Mouse (Mus musculus) limb, embryonic 12.5 days (tissue): ENCODE measurements around the gene Frat1. TPM values are rescaled to one million over a fixed set of nuclear protein-coding genes. Genes with fewer than 3 reads are reported as not detected.
"Not testable (repeated sequence)": the region's sequence is repeated elsewhere in the genome, so short reads cannot be mapped to it uniquely, and the experiment has no call there.

Experiments
- ATAC-seq: fragments of 200-750 bp; cut with Nextera tagmentation; 2 replicates; pipeline ENCODE4 v1.8.0; 2017; ENCODE audit warnings: low read depth, moderate TSS enrichment; ENCODE audit not compliant: insufficient number of reproducible peaks, insufficient read depth, low FRiP score, low TSS enrichment
- H3K27ac ChIP-seq: fragments of 300-500 bp; sonication (generic); 2 replicates; pipeline ENCODE4 v1.5.1; 2016; ENCODE audit warnings: mild to moderate bottlenecking, moderate library complexity
- H3K27me3 ChIP-seq: fragments of 300-500 bp; sonication (generic); 2 replicates; pipeline ENCODE4 v1.6.1; 2016; ENCODE audit warnings: mild to moderate bottlenecking, moderate library complexity
- H3K36me3 ChIP-seq: fragments of 300-500 bp; sonication (generic); 2 replicates; pipeline ENCODE4 v1.6.1; 2016; ENCODE audit warnings: mild to moderate bottlenecking, moderate library complexity
- H3K4me1 ChIP-seq: fragments of 300-500 bp; sonication (generic); replicated peaks from 2 replicates; pipeline ENCODE4 v1.6.1; 2016
- H3K4me2 ChIP-seq: fragments of 300-500 bp; sonication (generic); 2 replicates; pipeline ENCODE4 v1.6.1; 2016; ENCODE audit warnings: mild to moderate bottlenecking, moderate library complexity
- H3K4me3 ChIP-seq: fragments of 300-500 bp; sonication (generic); replicated peaks from 2 replicates; pipeline ENCODE4 v1.5.1; 2016; ENCODE audit warnings: mild to moderate bottlenecking
- H3K9ac ChIP-seq: fragments of 300-500 bp; sonication (generic); replicated peaks from 2 replicates; pipeline ENCODE4 v1.6.1; 2016; ENCODE audit warnings: mild to moderate bottlenecking, moderate library complexity
- H3K9me3 ChIP-seq: fragments of 300-500 bp; sonication (generic); 2 replicates; pipeline ENCODE4 v1.6.1; 2016; ENCODE audit warnings: mild to moderate bottlenecking, moderate library complexity
- WGBS: fragments of 180-500 bp; shearing (Covaris S2); methylation state at CpG from one replicate; pipeline ENCODE4 v1.1.7; 2016; 5-methylcytosine and 5-hydroxymethylcytosine counted together
- polyA plus RNA-seq: library from polyadenylated mRNA; unstranded; fragments of >200 nt; fragmentation: Nextera tagmentation; extraction: Ambion mirVana; gene quantifications from 2 replicates; pipeline ENCODE4 v1.2.1, GENCODE M21; 2016

Frat1 gene
- polyA plus RNA-seq, 1 experiment from 2014 or later = 6.2 TPM

GRCm38 (mm10) chr19:41866707-41867106, 36.9 kb downstream of the Frat1 start:
- H3K4me3 ChIP-seq = no peak overlapping the region
- no peaks in the 10 kb centered on the region for H3K4me1 ChIP-seq
- H3K36me3 ChIP-seq = peaks cover 86% of the 10 kb centered on the region
- H3K27ac ChIP-seq = no peak overlapping the region
- 83% methylated on average over 8 of the region's 8 CpGs for WGBS
- no peak overlapping the region for H3K9ac ChIP-seq
- H3K27me3 ChIP-seq = no peaks in the 10 kb centered on the region
- ATAC-seq = no peak
- no peak overlapping the region for H3K4me2 ChIP-seq
- H3K9me3 ChIP-seq = no peaks in the 10 kb centered on the region

- Histone ChIP-seq H3K27ac (no peak overlapping the region), H3K4me2 (no peak overlapping the region), H3K4me1 (no peaks in the 10 kb centered on the region), H3K9me3 (no peaks in the 10 kb centered on the region), H3K4me3 (no peak overlapping the region), H3K36me3 (peaks cover 90% of the 10 kb centered on the region), H3K27me3 (no peaks in the 10 kb centered on the region), H3K9ac (no peak overlapping the region)
- 95% methylated on average over 5 of the region's 5 CpGs for WGBS
- ATAC-seq = no peak
Measured at GRCm38 (mm10) chr19:41869296-41869695, 39.5 kb downstream of the Frat1 start.

- H3K27ac ChIP-seq, ATAC-seq, H3K9ac ChIP-seq, H3K4me1 ChIP-seq, H3K4me2 ChIP-seq, H3K9me3 ChIP-seq, H3K27me3 ChIP-seq, H3K4me3 ChIP-seq: not testable (repeated sequence)
- 80% methylated on average over 5 of the region's 5 CpGs for WGBS
- H3K36me3 ChIP-seq = peaks cover 93% of the 10 kb centered on the region
Measured at GRCm38 (mm10) chr19:41869946-41870345, 40.2 kb downstream of the Frat1 start.

DNA sequence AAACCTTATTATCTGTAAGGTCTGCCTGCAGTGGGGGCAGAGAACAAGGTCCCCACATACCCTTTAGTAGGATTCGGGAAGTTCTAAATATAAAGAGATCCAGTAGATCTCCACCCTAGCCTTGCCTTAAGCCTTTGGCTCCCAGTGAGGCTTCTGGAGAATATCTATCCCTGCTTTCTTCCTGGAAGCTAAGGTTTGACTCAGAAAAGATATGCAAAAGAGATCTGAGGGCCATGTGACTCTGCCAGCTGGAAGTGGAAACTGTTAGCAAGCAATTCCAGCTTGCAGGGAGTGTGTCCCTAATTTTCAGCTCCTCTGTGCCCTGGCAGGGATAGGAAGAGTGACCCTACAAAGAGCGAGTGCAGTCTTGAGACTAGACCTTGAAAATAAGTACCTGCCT, 42.5 kb downstream of the Frat1 start:
- Histone ChIP-seq H3K27me3 (no peaks in the 10 kb centered on the region), H3K4me3 (no peak overlapping the region), H3K36me3 (peaks cover 91% of the 10 kb centered on the region), H3K4me2 (no peak overlapping the region), H3K9me3 (no peaks in the 10 kb centered on the region), H3K9ac (no peak overlapping the region), H3K27ac (no peak overlapping the region), H3K4me1 (no peaks in the 10 kb centered on the region)
- ATAC-seq = no peak
- 95% methylated on average over 2 of the region's 2 CpGs for WGBS

- Histone ChIP-seq H3K4me1 (no peaks in the 10 kb centered on the region), H3K4me2 (no peak overlapping the region), H3K27me3 (no peaks in the 10 kb centered on the region), H3K9me3 (no peaks in the 10 kb centered on the region), H3K36me3 (peaks cover 82% of the 10 kb centered on the region), H3K4me3 (no peak overlapping the region), H3K9ac (no peak overlapping the region), H3K27ac (no peak overlapping the region)
- 92% methylated on average over 14 of the region's 14 CpGs for WGBS
- ATAC-seq = no peak
Measured at GRCm38 (mm10) chr19:41874356-41874755, 44.6 kb downstream of the Frat1 start.

GRCm38 (mm10) chr19:41881842-41882241, 52.1 kb downstream of the Frat1 start:
- no peak overlapping the region for H3K4me3 ChIP-seq
- H3K9ac ChIP-seq = no peak overlapping the region
- H3K36me3 ChIP-seq = peaks cover 65% of the 10 kb centered on the region
- H3K27me3 ChIP-seq = no peaks in the 10 kb centered on the region
- WGBS = 97% methylated on average over 4 of the region's 4 CpGs
- no peaks in the 10 kb centered on the region for H3K4me1 ChIP-seq
- no peak overlapping the region for H3K27ac ChIP-seq
- H3K9me3 ChIP-seq = no peaks in the 10 kb centered on the region
- no peak for ATAC-seq
- H3K4me2 ChIP-seq = no peak overlapping the region

Other genes starting within 250 kb of the Frat1 start
- 2.5 TPM in 2 replicates for gene Gm340, start 247.6 kb upstream of the Frat1 start, polyA plus RNA-seq
- gene Slit1, start 86.3 kb upstream of the Frat1 start, polyA plus RNA-seq = 0.15 and 0.40 TPM in 2 replicates
- gene Arhgap19, start 27.9 kb upstream of the Frat1 start, polyA plus RNA-seq = 33.5 and 35.0 TPM in 2 replicates
- 5.0 and 5.6 TPM in 2 replicates for gene Frat2, start 18.2 kb downstream of the Frat1 start, polyA plus RNA-seq
- gene Rrp12, start 66.2 kb downstream of the Frat1 start, polyA plus RNA-seq = 22.8 and 23.2 TPM in 2 replicates
- 636 and 656 TPM in 2 replicates for gene Pgam1, start 82.0 kb downstream of the Frat1 start, polyA plus RNA-seq
- gene Exosc1, start 103.5 kb downstream of the Frat1 start, polyA plus RNA-seq = 78.5 and 81.9 TPM in 2 replicates
- 87.6 and 93.2 TPM in 2 replicates for gene Zdhhc16, start 103.5 kb downstream of the Frat1 start, polyA plus RNA-seq
- gene Mms19, start 151.2 kb downstream of the Frat1 start, polyA plus RNA-seq = 41.3 and 42.5 TPM in 2 replicates
- 19.1 and 19.3 TPM in 2 replicates for gene Ubtd1, start 151.8 kb downstream of the Frat1 start, polyA plus RNA-seq
- 0.25 TPM in 1 of 2 replicates, not detected in the other for gene Ankrd2, start 206.0 kb downstream of the Frat1 start, polyA plus RNA-seq
- 1.5 and 1.9 TPM in 2 replicates for gene Hoga1, start 215.6 kb downstream of the Frat1 start, polyA plus RNA-seq
- 0.20 TPM in 1 of 2 replicates, not detected in the other for gene 4933411K16Rik, start 222.3 kb downstream of the Frat1 start, polyA plus RNA-seq